Mouse (Mus musculus): ENCODE data around the gene Syngr2. TPM values are rescaled to one million over a fixed set of nuclear protein-coding genes. Genes with fewer than 3 reads are reported as not detected.

Gene Syngr2
- polyA plus RNA-seq (2016; fragmentation: Nextera tagmentation; extraction: Ambion mirVana) = 26.2 and 27.0 TPM in 2 replicates

GRCm38 (mm10) chr11:117809407-117810311 is at the start of gene Syngr2, which contains the start of gene Gm20708:
TSS of gene Syngr2 (plus strand) at chr11:117809668.
TSS of gene Gm20708 (plus strand) at chr11:117809668.
- ATAC-seq (ENCODE audit: low FRiP score, low read depth) = peak; percentile 74

GRCm38 (mm10) chr11:117760374-117761119 is 48.9 kb upstream of the Syngr2 start:
- Histone ChIP-seq H3K27ac (replicated peaks) (no peak overlapping the region), H3K9ac (replicated peaks) (no peak overlapping the region), H3K4me3 (no peak overlapping the region), H3K4me2 (replicated peaks) (no peak overlapping the region), H3K27me3 (no peaks in the 10 kb centered on the region), H3K4me1 (no peaks in the 10 kb centered on the region), H3K36me3 (peaks cover 93% of the 10 kb centered on the region), H3K9me3 (no peaks in the 10 kb centered on the region)
- WGBS = 94% methylated on average over 26 of the region's 26 CpGs
- ATAC-seq (ENCODE audit: low FRiP score, low read depth) = no peak

More at GRCm38 (mm10) chr11:117809407-117810311, at the start of gene Syngr2, which contains the start of gene Gm20708:
- Histone ChIP-seq H3K4me1 (peaks cover 22% of the 10 kb centered on the region), H3K27ac (replicated peaks) (no peak within 1 kb of the TSS), H3K9me3 (no peaks in the 10 kb centered on the region), H3K9ac (replicated peaks) (peak within 1 kb of the TSS; percentile 76), H3K4me2 (replicated peaks) (peak within 1 kb of the TSS; percentile 95), H3K27me3 (peaks cover 25% of the 10 kb centered on the region; the same call in 1 of the 2 replicates), H3K4me3 (peak within 1 kb of the TSS; percentile 78), H3K36me3 (peaks cover 9% of the 10 kb centered on the region; the same call in 1 of the 2 replicates)
- WGBS = under 1% methylated on average over 73 of the region's 75 CpGs

GRCm38 (mm10) chr11:117761801-117762200 is 47.7 kb upstream of the Syngr2 start:
- no peaks in the 10 kb centered on the region for H3K27me3 ChIP-seq
- no peak overlapping the region for H3K9ac ChIP-seq (replicated peaks)
- no peak overlapping the region for H3K27ac ChIP-seq (replicated peaks)
- no peak overlapping the region for H3K4me2 ChIP-seq (replicated peaks)
- H3K9me3 ChIP-seq = no peaks in the 10 kb centered on the region
- ATAC-seq (ENCODE audit: low FRiP score, low read depth) = no peak
- no peak overlapping the region for H3K4me3 ChIP-seq
- H3K4me1 ChIP-seq = no peaks in the 10 kb centered on the region
- 92% methylated on average over 13 of the region's 13 CpGs for WGBS
- H3K36me3 ChIP-seq = peaks cover 86% of the 10 kb centered on the region

GRCm38 (mm10) chr11:117762246-117762645 is 47.2 kb upstream of the Syngr2 start:
- no peak overlapping the region for H3K4me2 ChIP-seq (replicated peaks)
- H3K4me3 ChIP-seq = no peak overlapping the region
- 89% methylated on average over 12 of the region's 12 CpGs for WGBS
- no peaks in the 10 kb centered on the region for H3K9me3 ChIP-seq
- H3K36me3 ChIP-seq = peaks cover 81% of the 10 kb centered on the region
- H3K27me3 ChIP-seq = no peaks in the 10 kb centered on the region
- H3K9ac ChIP-seq (replicated peaks) = no peak overlapping the region
- no peak for ATAC-seq (ENCODE audit: low FRiP score, low read depth)
- no peaks in the 10 kb centered on the region for H3K4me1 ChIP-seq
- H3K27ac ChIP-seq (replicated peaks) = no peak overlapping the region

- Histone ChIP-seq H3K4me3 (no peak overlapping the region), H3K9me3 (no peaks in the 10 kb centered on the region), H3K9ac (replicated peaks) (no peak overlapping the region), H3K4me1 (0 out of 2 replicates have a peak, but pooled peaks cover under 1% of the 10 kb centered on the region), H3K36me3 (peaks cover 60% of the 10 kb centered on the region), H3K27ac (replicated peaks) (no peak overlapping the region), H3K4me2 (replicated peaks) (no peak overlapping the region), H3K27me3 (no peaks in the 10 kb centered on the region)
- 94% methylated on average over 9 of the region's 9 CpGs for WGBS
- no peak for ATAC-seq (ENCODE audit: low FRiP score, low read depth)
Measured at GRCm38 (mm10) chr11:117764319-117764718, 45.1 kb upstream of the Syngr2 start.

GRCm38 (mm10) chr11:117765361-117765760 is 44.1 kb upstream of the Syngr2 start:
- 93% methylated on average over 5 of the region's 5 CpGs for WGBS
- Histone ChIP-seq H3K9ac (replicated peaks) (no peak overlapping the region), H3K4me1 (0 out of 2 replicates have a peak, but pooled peaks cover 9% of the 10 kb centered on the region), H3K36me3 (peaks cover 50% of the 10 kb centered on the region), H3K27me3 (no peaks in the 10 kb centered on the region), H3K4me3 (no peak overlapping the region), H3K9me3 (no peaks in the 10 kb centered on the region), H3K27ac (replicated peaks) (no peak overlapping the region), H3K4me2 (replicated peaks) (no peak overlapping the region)
- ATAC-seq (ENCODE audit: low FRiP score, low read depth) = no peak

- 89% methylated on average over 3 of the region's 3 CpGs for WGBS
Measured at GRCm38 (mm10) chr11:117766275-117766674, 43.2 kb upstream of the Syngr2 start.

GRCm38 (mm10) chr11:117768725-117769682 is 40.5 kb upstream of the Syngr2 start:
- Histone ChIP-seq H3K27ac (replicated peaks) (no peak overlapping the region), H3K9me3 (no peaks in the 10 kb centered on the region), H3K27me3 (no peaks in the 10 kb centered on the region), H3K36me3 (peaks cover 20% of the 10 kb centered on the region), H3K4me3 (no peak overlapping the region), H3K4me1 (0 out of 2 replicates have a peak, but pooled peaks cover 9% of the 10 kb centered on the region), H3K9ac (replicated peaks) (no peak overlapping the region), H3K4me2 (replicated peaks) (no peak overlapping the region)
- WGBS = 86% methylated on average over 20 of the region's 20 CpGs
- ATAC-seq (ENCODE audit: low FRiP score, low read depth) = no peak

More at GRCm38 (mm10) chr11:117766275-117766674, 43.2 kb upstream of the Syngr2 start:
- Histone ChIP-seq H3K27ac (replicated peaks) (no peak overlapping the region; the same call in 1 of the 2 replicates), H3K4me1 (0 out of 2 replicates have a peak, but pooled peaks cover 9% of the 10 kb centered on the region), H3K4me3 (no peak overlapping the region), H3K9me3 (no peaks in the 10 kb centered on the region), H3K27me3 (no peaks in the 10 kb centered on the region), H3K36me3 (peaks cover 41% of the 10 kb centered on the region), H3K9ac (replicated peaks) (no peak overlapping the region), H3K4me2 (replicated peaks) (no peak overlapping the region)
- ATAC-seq (ENCODE audit: low FRiP score, low read depth) = no peak

GRCm38 (mm10) chr11:117769683-117770047 is 39.8 kb upstream of the Syngr2 start:
- Histone ChIP-seq H3K27ac (replicated peaks) (no peak overlapping the region), H3K9ac (replicated peaks) (no peak overlapping the region), H3K27me3 (no peaks in the 10 kb centered on the region), H3K4me3 (no peak overlapping the region), H3K4me1 (0 out of 2 replicates have a peak, but pooled peaks cover 9% of the 10 kb centered on the region), H3K9me3 (no peaks in the 10 kb centered on the region), H3K36me3 (peaks cover 14% of the 10 kb centered on the region), H3K4me2 (replicated peaks) (no peak overlapping the region)
- ATAC-seq (ENCODE audit: low FRiP score, low read depth) = no peak
- WGBS = 86% methylated on average over 7 of the region's 7 CpGs

- peaks cover 6% of the 10 kb centered on the region; the same call in 1 of the 2 replicates for H3K36me3 ChIP-seq
- no peak for ATAC-seq (ENCODE audit: low FRiP score, low read depth)
- no peak overlapping the region for H3K27ac ChIP-seq (replicated peaks)
- 0 out of 2 replicates have a peak, but pooled peaks cover 9% of the 10 kb centered on the region for H3K4me1 ChIP-seq
- no peak overlapping the region for H3K9ac ChIP-seq (replicated peaks)
- 90% methylated on average over 10 of the region's 10 CpGs for WGBS
- no peak overlapping the region for H3K4me3 ChIP-seq
- no peak overlapping the region for H3K4me2 ChIP-seq (replicated peaks)
- H3K27me3 ChIP-seq = no peaks in the 10 kb centered on the region
- H3K9me3 ChIP-seq = no peaks in the 10 kb centered on the region
Measured at GRCm38 (mm10) chr11:117770407-117770806, 39.1 kb upstream of the Syngr2 start.

- 0 out of 2 replicates have a peak, but pooled peaks cover 9% of the 10 kb centered on the region for H3K4me1 ChIP-seq
- ATAC-seq (ENCODE audit: low FRiP score, low read depth) = no peak
- no peak overlapping the region for H3K27ac ChIP-seq (replicated peaks)
- no peaks in the 10 kb centered on the region for H3K27me3 ChIP-seq
- H3K36me3 ChIP-seq = no peaks in the 10 kb centered on the region
- no peak overlapping the region for H3K9ac ChIP-seq (replicated peaks)
- no peak overlapping the region for H3K4me3 ChIP-seq
- H3K4me2 ChIP-seq (replicated peaks) = no peak overlapping the region
- 93% methylated on average over 7 of the region's 7 CpGs for WGBS
- H3K9me3 ChIP-seq = no peaks in the 10 kb centered on the region
Measured at GRCm38 (mm10) chr11:117772352-117772751, 37.1 kb upstream of the Syngr2 start.

Measured in midbrain, embryonic 12.5 days (tissue).